Mouse (Mus musculus) limb, embryonic 13.5 days (tissue): ENCODE measurements around the gene Klhl26. TPM values are rescaled to one million over a fixed set of nuclear protein-coding genes. Genes with fewer than 3 reads are reported as not detected.

Experiments
- ATAC-seq: fragments of 200-750 bp; cut with Nextera tagmentation; 2 replicates; pipeline ENCODE4 v1.8.0; 2017; ENCODE audit warnings: low read depth, moderate number of reproducible peaks, moderate TSS enrichment; ENCODE audit not compliant: low FRiP score
- H3K27ac ChIP-seq: fragments of 300-500 bp; sonication (generic); 2 replicates; pipeline ENCODE4 v1.5.1; 2015; ENCODE audit warnings: inconsistent platforms, mild to moderate bottlenecking, moderate library complexity
- H3K27me3 ChIP-seq: fragments of 300-500 bp; sonication (generic); 2 replicates; pipeline ENCODE4 v1.6.1; 2015; ENCODE audit warnings: mild to moderate bottlenecking, inconsistent platforms
- H3K36me3 ChIP-seq: fragments of 300-500 bp; sonication (generic); 2 replicates; pipeline ENCODE4 v1.6.1; 2015; ENCODE audit warnings: inconsistent platforms, mild to moderate bottlenecking, moderate library complexity
- H3K4me1 ChIP-seq: fragments of 300-500 bp; sonication (generic); 2 replicates; pipeline ENCODE4 v1.6.1; 2015; ENCODE audit warnings: inconsistent platforms
- H3K4me2 ChIP-seq: fragments of 300-500 bp; sonication (generic); replicated peaks from 2 replicates; pipeline ENCODE4 v1.6.1; 2015; ENCODE audit warnings: inconsistent platforms, mild to moderate bottlenecking, moderate library complexity
- H3K4me3 ChIP-seq: fragments of 300-500 bp; sonication (generic); 2 replicates; pipeline ENCODE4 v1.5.1; 2015; ENCODE audit warnings: moderate library complexity, mild to moderate bottlenecking, inconsistent platforms
- H3K9ac ChIP-seq: fragments of 300-500 bp; sonication (generic); 2 replicates; pipeline ENCODE4 v1.6.1; 2015; ENCODE audit warnings: mild to moderate bottlenecking, inconsistent platforms
- H3K9me3 ChIP-seq: fragments of 300-500 bp; sonication (generic); 2 replicates; pipeline ENCODE4 v1.6.1; 2016; ENCODE audit warnings: inconsistent platforms
- WGBS: fragments of 180-500 bp; shearing (Covaris S2); methylation state at CpG from one replicate; pipeline ENCODE4 v1.1.7; 2015; 5-methylcytosine and 5-hydroxymethylcytosine counted together
- polyA plus RNA-seq: library from polyadenylated mRNA; unstranded; fragments of >200 nt; fragmentation: Nextera tagmentation; extraction: Ambion mirVana; gene quantifications from 2 replicates; pipeline ENCODE4 v1.2.1, GENCODE M21; 2015

Klhl26 gene
- polyA plus RNA-seq, 1 experiment from 2014 or later: 29.0 TPM

DNA sequence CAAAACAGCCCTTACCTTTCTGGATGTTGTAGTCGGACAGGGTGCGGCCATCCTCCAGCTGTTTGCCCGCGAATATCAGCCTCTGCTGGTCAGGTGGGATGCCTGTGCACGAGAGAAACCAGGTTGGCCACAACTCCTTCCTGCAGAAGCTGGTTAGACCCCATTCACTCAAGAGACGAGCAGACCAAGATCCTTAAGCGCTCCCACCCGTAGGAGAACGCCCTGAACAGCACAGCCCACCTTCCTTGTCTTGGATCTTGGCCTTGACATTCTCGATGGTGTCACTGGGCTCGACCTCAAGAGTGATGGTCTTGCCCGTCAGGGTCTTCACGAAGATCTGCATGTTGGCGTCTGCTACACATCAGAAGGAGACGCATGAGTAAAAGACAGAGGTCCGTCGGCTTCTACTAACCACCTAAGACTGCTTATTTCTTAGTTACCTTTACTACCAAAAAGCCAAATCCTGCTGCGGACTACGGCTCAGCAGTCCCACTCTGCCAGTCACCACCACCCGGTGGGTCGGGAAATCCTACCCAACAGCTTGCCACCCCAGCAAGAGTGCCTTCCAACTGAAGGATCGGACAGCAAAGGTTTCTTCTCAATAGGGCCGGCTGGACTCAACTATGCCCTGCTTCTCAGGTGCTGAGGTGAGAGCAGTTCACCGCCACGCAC is 32.6 kb upstream of the Klhl26 start:
- Histone ChIP-seq H3K27ac (peak overlapping the region; percentile 96; the same call in 1 of the 2 replicates), H3K4me2 (peak overlapping the region; percentile 98), H3K9ac (peak overlapping the region; percentile 99), H3K27me3 (no peaks in the 10 kb centered on the region), H3K9me3 (no peaks in the 10 kb centered on the region), H3K4me1 (peaks cover 47% of the 10 kb centered on the region), H3K36me3 (peaks cover 43% of the 10 kb centered on the region), H3K4me3 (peak overlapping the region; percentile 98)
- no peak for ATAC-seq
- 11% methylated on average over 25 of the region's 25 CpGs for WGBS

DNA sequence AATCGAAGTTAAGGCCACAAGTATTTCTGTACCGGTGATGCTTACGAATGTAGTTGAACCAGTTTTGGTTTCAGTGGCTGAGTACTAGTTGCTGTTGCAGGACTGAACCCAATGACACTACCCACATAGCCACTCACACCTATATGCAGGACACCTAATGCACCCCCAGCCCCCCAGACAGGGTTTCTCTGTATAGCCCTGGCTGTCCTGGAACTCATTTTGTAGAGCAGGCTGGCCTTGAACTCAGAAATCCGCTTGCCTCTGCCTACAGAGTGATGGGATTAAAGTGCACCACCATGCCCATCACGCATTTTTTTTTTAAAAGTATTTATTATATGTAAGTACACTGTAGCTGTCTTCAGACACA is 30.2 kb upstream of the Klhl26 start:
- peaks cover 9% of the 10 kb centered on the region for H3K27me3 ChIP-seq
- 56% methylated on average over 5 of the region's 5 CpGs for WGBS
- peak overlapping the region; percentile 73; the same call in 1 of the 2 replicates for H3K4me3 ChIP-seq
- peaks cover 66% of the 10 kb centered on the region for H3K4me1 ChIP-seq
- H3K4me2 ChIP-seq: peak overlapping the region; percentile 79
- peak overlapping the region; percentile 93 for H3K27ac ChIP-seq
- no peak overlapping the region for H3K9ac ChIP-seq
- no peak for ATAC-seq
- no peaks in the 10 kb centered on the region for H3K9me3 ChIP-seq
- peaks cover 25% of the 10 kb centered on the region for H3K36me3 ChIP-seq

DNA sequence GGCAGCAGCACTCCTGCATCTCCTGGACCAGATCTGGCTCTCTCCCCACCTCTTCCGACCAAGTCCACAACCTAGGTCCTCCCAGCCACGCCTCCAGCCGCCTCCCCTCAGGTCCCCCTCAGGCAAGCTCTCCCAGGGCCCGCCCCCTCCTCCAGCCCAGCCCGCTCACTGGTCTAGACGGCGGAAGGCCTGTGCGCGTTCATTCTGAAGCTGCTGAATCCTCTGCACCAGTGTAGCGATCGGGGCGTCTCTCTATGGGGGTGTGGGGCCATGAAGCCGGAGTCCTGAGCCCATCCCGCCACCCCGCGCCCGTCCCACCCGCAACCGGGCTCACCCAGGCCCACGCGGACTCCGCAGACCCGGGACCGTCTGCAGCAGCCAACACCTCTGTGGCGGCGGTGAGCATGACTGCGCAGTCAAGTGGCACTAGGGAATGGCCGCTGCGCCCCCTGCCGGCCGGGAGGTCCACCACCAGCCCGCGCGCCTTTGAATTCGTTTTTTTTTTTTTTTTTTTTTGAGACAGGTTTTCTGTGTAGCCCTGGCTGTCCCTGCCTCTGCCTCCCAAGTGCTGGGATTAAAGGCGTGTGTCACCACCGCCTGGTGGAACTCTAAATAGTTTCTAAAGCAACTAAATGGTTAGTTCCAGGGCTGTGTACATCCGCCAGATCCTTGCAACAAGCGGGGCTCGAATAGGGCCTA is 29.7 kb upstream of the Klhl26 start, which contains the start of gene Rex1bd:
TSS of gene Rex1bd (minus strand) at position 425 of the 699 bp plus-strand sequence.
- H3K9ac ChIP-seq: peak within 1 kb of the TSS; percentile 88
- peak within 1 kb of the TSS; percentile 79 for H3K4me2 ChIP-seq
- peaks cover 14% of the 10 kb centered on the region for H3K27me3 ChIP-seq
- H3K27ac ChIP-seq: peak within 1 kb of the TSS; percentile 93
- peaks cover 25% of the 10 kb centered on the region for H3K36me3 ChIP-seq
- 2% methylated on average over 40 of the region's 40 CpGs for WGBS
- peak within 1 kb of the TSS; percentile 73 for H3K4me3 ChIP-seq
- H3K9me3 ChIP-seq: no peaks in the 10 kb centered on the region
- ATAC-seq: peak; percentile 88
- peaks cover 67% of the 10 kb centered on the region for H3K4me1 ChIP-seq

DNA sequence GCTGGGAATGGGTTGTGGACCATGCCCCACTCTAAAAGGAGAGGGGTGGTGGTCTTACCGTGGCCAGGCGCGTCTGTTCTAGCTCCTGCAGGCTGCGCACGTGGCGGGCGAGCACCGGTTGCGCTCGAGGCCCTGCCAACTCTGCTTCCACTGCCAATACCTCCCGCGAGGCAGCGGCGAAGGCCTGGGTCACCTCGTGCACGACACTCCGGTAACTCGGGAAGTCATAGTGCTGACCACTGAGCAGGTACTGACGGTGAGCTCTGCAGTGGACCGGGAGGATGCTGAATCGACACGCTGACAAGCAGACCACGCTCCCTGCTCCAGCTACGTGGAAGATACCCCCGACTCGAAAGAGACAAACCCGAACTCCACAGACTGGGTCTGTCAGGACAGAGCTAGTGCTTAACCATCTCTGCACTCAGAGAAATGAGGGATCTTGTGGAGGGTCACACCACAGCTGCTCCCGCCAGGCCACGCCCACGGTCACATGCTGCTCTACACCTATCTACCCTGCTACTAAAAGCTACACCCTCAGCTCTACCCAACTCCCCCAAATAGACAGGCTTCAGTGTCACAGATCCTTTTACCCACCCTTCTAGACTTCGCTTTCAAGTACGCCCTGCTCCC is 29.0 kb upstream of the Klhl26 start:
- H3K4me1 ChIP-seq: peaks cover 70% of the 10 kb centered on the region
- peak overlapping the region; percentile 79 for H3K4me2 ChIP-seq
- H3K9me3 ChIP-seq: no peaks in the 10 kb centered on the region
- 32% methylated on average over 32 of the region's 32 CpGs for WGBS
- peaks cover 25% of the 10 kb centered on the region for H3K36me3 ChIP-seq
- peak overlapping the region; percentile 93 for H3K27ac ChIP-seq
- peak overlapping the region; percentile 73 for H3K4me3 ChIP-seq
- H3K9ac ChIP-seq: peak overlapping the region; percentile 88
- peaks cover 21% of the 10 kb centered on the region for H3K27me3 ChIP-seq
- ATAC-seq: peak; percentile 22; the same call in 1 of the 2 replicates

DNA sequence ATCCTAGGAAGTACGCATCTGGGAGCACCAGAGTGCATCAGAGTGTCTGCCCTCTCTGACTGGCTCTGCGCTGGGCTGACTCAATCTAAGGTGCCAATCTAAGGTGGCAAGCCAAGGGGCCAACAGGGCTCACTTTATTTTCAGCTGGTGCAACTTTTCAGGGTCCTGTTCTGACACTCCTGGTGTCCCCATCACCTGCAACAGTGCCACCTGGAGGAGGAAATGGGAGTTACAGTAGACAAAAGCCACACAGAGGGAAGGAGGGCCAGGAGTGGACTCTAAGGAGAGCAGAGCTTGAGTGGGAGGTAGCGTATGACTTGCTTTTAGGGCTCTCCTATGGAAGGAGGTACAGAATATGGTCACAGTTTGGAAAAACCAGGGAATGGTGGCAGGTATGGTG is 28.1 kb upstream of the Klhl26 start:
- Histone ChIP-seq H3K27me3 (peaks cover 30% of the 10 kb centered on the region), H3K9me3 (no peaks in the 10 kb centered on the region), H3K4me1 (peaks cover 76% of the 10 kb centered on the region), H3K27ac (peak overlapping the region; percentile 61), H3K4me3 (peak overlapping the region; percentile 73), H3K36me3 (peaks cover 25% of the 10 kb centered on the region), H3K4me2 (peak overlapping the region; percentile 79), H3K9ac (no peak overlapping the region)
- no peak for ATAC-seq
- 63% methylated on average over 3 of the region's 3 CpGs for WGBS

DNA sequence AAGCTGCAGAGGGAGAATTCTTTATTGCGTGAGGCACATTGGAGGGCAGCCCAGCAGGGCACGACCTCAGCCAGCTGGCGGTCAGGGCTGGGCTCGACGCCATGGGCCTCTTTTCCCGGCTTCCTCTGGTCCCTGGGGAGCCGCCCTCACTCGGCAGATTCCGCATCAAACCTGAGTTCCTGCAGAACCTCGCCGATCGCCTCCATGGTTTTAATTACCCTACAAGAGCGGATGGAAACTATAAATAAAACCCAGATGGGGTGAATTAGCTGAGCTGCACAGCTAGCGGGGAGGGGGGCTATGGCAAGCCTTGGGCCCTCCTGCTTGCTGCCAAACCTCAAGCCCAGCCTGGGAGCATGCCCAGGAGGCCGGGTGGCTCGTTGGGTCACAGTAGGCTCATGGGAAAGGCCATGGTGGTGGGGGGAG is 27.5 kb upstream of the Klhl26 start:
- peak overlapping the region; percentile 79 for H3K4me2 ChIP-seq
- peak overlapping the region; percentile 16 for H3K4me3 ChIP-seq
- peaks cover 25% of the 10 kb centered on the region for H3K36me3 ChIP-seq
- H3K9ac ChIP-seq: 0 out of 2 replicates have a peak overlapping the region, but pooled peaks have one; percentile 19
- no peak for ATAC-seq
- 15% methylated on average over 16 of the region's 16 CpGs for WGBS
- peaks cover 78% of the 10 kb centered on the region for H3K4me1 ChIP-seq
- H3K27ac ChIP-seq: peak overlapping the region; percentile 61
- peaks cover 34% of the 10 kb centered on the region for H3K27me3 ChIP-seq
- H3K9me3 ChIP-seq: no peaks in the 10 kb centered on the region

DNA sequence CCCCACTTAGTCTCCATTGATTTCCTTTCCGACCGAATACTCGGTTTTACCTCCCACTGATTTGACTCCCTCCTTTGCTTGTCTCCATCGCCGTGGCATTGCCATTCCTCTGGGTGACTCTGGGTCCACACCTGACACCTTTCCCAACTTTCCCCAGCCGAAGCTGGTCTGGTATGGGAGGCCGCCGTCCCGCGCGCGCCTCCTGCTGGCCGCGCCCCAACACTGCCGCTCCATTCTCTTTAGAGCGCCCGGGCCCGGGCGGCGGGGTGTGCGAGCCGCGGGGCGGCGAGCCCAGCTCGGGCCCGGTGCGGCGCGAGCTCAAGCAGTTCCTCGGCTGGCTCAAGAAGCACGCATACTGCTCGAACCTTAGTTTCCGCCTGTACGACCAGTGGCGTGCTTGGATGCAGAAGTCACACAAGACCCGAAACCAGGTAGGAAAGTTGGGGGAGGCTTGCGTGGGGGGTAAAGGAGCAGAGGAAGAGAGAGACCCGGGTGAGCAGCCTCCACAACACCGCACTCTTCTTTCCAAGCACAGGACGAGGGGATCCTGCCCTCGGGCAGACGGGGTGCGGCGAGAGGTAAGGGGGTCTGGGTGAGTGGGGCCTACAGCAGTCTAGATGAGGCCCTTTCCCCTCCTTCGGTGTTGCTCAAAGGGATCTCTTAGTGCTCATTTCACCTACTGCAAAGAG is 26.4 kb upstream of the Klhl26 start:
- no peak overlapping the region for H3K4me3 ChIP-seq
- H3K9me3 ChIP-seq: no peaks in the 10 kb centered on the region
- peak overlapping the region; percentile 36; the same call in 1 of the 2 replicates for H3K9ac ChIP-seq
- 10% methylated on average over 46 of the region's 46 CpGs for WGBS
- H3K4me1 ChIP-seq: peaks cover 76% of the 10 kb centered on the region
- peaks cover 16% of the 10 kb centered on the region for H3K36me3 ChIP-seq
- H3K27ac ChIP-seq: peak overlapping the region; percentile 61; the same call in 1 of the 2 replicates
- H3K4me2 ChIP-seq: peak overlapping the region; percentile 79
- 0 out of 2 replicates have a peak, but pooled peaks have one; percentile 14 for ATAC-seq
- H3K27me3 ChIP-seq: peaks cover 44% of the 10 kb centered on the region

DNA sequence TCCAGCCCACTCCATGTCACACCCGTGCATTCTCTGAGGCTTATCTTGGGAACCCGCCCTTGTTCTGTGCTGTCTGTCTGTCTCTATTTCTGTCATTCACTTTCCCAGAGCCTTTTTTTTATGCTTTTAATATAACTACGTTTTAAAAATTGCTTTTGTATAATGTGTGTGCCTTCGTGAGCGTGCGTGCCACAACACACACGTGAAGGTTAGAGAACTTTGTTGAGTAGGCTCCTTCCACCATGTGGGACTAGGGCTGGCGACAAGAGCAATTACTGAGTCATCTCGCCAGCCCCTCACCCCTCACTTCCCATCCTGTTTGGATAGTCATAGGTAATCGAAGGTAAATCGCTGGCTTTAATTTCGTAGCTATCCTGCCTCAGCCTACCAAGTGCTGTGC is 25.8 kb upstream of the Klhl26 start:
- WGBS: 32% methylated on average over 12 of the region's 12 CpGs
- Histone ChIP-seq H3K27ac (no peak overlapping the region), H3K27me3 (peaks cover 45% of the 10 kb centered on the region), H3K9me3 (no peaks in the 10 kb centered on the region), H3K4me1 (peaks cover 76% of the 10 kb centered on the region), H3K4me2 (peak overlapping the region; percentile 79), H3K9ac (peak overlapping the region; percentile 36; the same call in 1 of the 2 replicates), H3K36me3 (peaks cover 9% of the 10 kb centered on the region), H3K4me3 (no peak overlapping the region)
- ATAC-seq: no peak

DNA sequence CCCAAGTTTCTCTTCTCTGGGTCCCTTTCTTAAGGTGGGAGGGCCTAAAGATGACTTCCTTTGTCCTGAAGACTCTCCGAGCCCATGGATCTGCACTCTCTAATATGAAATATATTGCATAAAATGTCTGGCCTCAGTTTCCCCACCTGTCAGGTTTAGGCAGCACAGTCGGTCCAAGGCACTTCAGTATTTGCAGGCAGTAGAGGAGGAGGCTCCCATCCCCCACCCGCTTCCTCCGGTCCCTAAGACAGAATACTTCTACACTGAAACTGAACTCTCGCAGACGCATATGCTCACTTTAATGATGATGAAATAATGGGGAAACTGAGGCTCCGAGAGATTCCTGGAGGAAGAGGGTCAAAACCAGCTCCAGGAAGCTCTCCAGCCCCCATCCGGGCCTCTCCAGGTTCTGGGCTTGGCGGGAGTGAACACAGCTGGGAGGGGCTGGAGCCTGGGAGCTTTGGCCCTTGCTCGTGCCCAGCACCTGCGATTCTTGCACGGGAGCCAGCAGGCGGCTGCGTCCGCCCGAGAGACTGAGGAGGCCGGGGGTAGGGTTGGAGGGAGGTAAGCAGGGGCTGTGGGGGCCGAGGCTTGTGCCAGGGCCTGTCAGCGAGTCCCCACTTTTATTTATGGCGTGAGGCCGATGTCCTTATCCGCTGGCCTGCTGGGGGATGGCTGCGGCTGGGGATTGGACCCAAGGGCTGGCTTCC is 25.2 kb upstream of the Klhl26 start:
- no peaks in the 10 kb centered on the region for H3K9me3 ChIP-seq
- H3K4me2 ChIP-seq: peak overlapping the region; percentile 79
- 14% methylated on average over 23 of the region's 23 CpGs for WGBS
- H3K27ac ChIP-seq: no peak overlapping the region
- H3K36me3 ChIP-seq: peaks cover 4% of the 10 kb centered on the region
- H3K4me1 ChIP-seq: peaks cover 75% of the 10 kb centered on the region
- H3K4me3 ChIP-seq: 0 out of 2 replicates have a peak overlapping the region, but pooled peaks have one; percentile 0
- peak overlapping the region; percentile 57; the same call in 1 of the 2 replicates for H3K9ac ChIP-seq
- no peak for ATAC-seq
- H3K27me3 ChIP-seq: peaks cover 49% of the 10 kb centered on the region

DNA sequence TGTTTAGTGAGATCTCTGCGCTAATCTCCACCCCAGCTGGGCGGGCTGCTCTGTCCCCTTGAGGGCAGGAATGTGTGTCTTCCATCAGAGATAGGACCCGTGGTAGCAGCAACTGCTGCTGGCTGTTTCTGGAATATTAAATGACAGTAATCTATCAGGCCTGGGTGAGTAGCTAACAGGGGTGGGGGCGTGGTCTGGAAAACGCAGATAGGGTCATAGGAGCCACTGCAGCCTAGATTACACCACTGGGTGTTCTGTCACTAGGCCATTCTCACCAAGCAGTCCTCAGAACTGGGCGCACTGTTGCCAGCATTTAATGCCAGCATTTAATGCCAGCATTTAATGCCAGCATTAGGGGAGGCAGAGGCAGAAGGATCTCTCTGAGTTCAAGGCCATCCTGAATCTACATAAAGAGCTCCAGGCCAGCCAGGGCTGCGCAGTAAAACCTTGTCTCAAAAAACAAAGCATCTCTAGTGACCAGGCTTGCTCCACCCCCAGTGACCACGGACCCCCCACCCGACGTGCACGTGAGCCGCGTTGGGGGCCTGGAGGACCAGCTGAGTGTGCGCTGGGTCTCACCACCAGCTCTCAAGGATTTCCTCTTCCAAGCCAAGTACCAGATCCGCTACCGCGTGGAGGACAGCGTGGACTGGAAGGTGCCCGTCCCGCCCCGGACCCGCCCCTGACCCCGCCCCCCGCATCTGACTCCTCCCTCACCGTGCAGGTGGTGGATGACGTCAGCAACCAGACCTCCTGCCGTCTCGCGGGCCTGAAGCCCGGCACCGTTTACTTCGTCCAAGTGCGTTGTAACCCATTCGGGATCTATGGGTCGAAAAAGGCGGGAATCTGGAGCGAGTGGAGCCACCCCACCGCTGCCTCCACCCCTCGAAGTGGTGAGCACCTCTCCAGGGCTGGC is 23.9 kb upstream of the Klhl26 start:
- Histone ChIP-seq H3K9me3 (no peaks in the 10 kb centered on the region), H3K27ac (no peak overlapping the region), H3K4me1 (peaks cover 75% of the 10 kb centered on the region), H3K9ac (no peak overlapping the region), H3K36me3 (0 out of 2 replicates have a peak, but pooled peaks cover 3% of the 10 kb centered on the region), H3K4me3 (peak overlapping the region; percentile 12; the same call in 1 of the 2 replicates), H3K27me3 (peaks cover 62% of the 10 kb centered on the region), H3K4me2 (peak overlapping the region; percentile 50)
- 12% methylated on average over 39 of the region's 39 CpGs for WGBS
- no peak for ATAC-seq
